Mouse (Mus musculus) neural tube, embryonic 12.5 days (tissue): ENCODE measurements around the gene Kcne4. TPM values are rescaled to one million over a fixed set of nuclear protein-coding genes. Genes with fewer than 3 reads are reported as not detected.
"Not testable (repeated sequence)": the region's sequence is repeated elsewhere in the genome, so short reads cannot be mapped to it uniquely, and the experiment has no call there.

Experiments used
- ATAC-seq: fragments of 200-750 bp; cut with Nextera tagmentation; 2 replicates; pipeline ENCODE4 v1.8.0; 2017; ENCODE audit warnings: low read depth, mild to moderate bottlenecking, moderate TSS enrichment, moderate library complexity; ENCODE audit not compliant: low FRiP score
- H3K27ac ChIP-seq: fragments of 300-500 bp; sonication (generic); 2 replicates; pipeline ENCODE4 v1.5.1; 2016
- H3K27me3 ChIP-seq: fragments of 300-500 bp; sonication (generic); replicated peaks from 2 replicates; pipeline ENCODE4 v1.6.1; 2016; ENCODE audit warnings: mild to moderate bottlenecking
- H3K36me3 ChIP-seq: fragments of 300-500 bp; sonication (generic); 2 replicates; pipeline ENCODE4 v1.6.1; 2016; ENCODE audit warnings: mild to moderate bottlenecking
- H3K4me1 ChIP-seq: fragments of 300-500 bp; sonication (generic); 2 replicates; pipeline ENCODE4 v1.6.1; 2016
- H3K4me2 ChIP-seq: fragments of 300-500 bp; sonication (generic); replicated peaks from 2 replicates; pipeline ENCODE4 v1.6.1; 2016; ENCODE audit warnings: mild to moderate bottlenecking
- H3K4me3 ChIP-seq: fragments of 300-500 bp; sonication (generic); 2 replicates; pipeline ENCODE4 v1.5.1; 2016
- H3K9ac ChIP-seq: fragments of 300-500 bp; sonication (generic); 2 replicates; pipeline ENCODE4 v1.6.1; 2016; ENCODE audit warnings: mild to moderate bottlenecking
- H3K9me3 ChIP-seq: fragments of 300-500 bp; sonication (generic); 2 replicates; pipeline ENCODE4 v1.6.1; 2016; ENCODE audit warnings: mild to moderate bottlenecking
- WGBS: fragments of 180-500 bp; shearing (Covaris S2); methylation state at CpG from one replicate; pipeline ENCODE4 v1.1.7; 2016; 5-methylcytosine and 5-hydroxymethylcytosine counted together
- polyA plus RNA-seq: library from polyadenylated mRNA; unstranded; fragments of >200 nt; fragmentation: Nextera tagmentation; extraction: Ambion mirVana; gene quantifications from 2 replicates; pipeline ENCODE4 v1.2.1, GENCODE M21; 2016

Kcne4 gene
- 5.6 and 6.1 TPM in 2 replicates for polyA plus RNA-seq

DNA sequence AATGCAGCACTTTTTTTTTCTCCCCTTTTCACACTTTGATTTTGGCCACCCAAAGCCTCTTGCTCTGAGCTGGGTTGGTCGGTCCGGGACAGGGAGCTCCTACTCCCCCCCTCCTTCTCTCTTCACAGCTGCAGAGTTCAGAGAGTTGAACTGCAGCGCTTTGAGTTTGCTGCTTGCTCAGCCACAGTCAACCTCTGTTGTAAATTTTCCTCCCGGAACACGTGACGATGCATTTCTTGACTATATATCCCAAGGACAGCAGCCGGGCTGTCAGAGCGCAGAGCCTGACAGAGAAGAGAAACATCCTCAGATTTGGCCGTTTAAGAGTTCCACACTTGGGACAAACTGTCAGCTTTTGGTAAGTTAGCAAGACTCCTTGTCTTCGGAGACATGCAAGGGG lies at the start of gene Kcne4:
Gene Kcne4 (plus strand): TSS at position 120 of the 400 bp plus-strand sequence.
- Histone ChIP-seq H3K9ac (no peak within 1 kb of the TSS), H3K4me1 (peaks cover 6% of the 10 kb centered on the region; the same call in 1 of the 2 replicates), H3K4me3 (no peak within 1 kb of the TSS), H3K4me2 (no peak within 1 kb of the TSS; the same call in 1 of the 2 replicates), H3K27ac (no peak within 1 kb of the TSS), H3K36me3 (no peaks in the 10 kb centered on the region), H3K9me3 (no peaks in the 10 kb centered on the region), H3K27me3 (no peaks in the 10 kb centered on the region)
- no peak for ATAC-seq
- 64% methylated on average over 10 of the region's 10 CpGs for WGBS

GRCm38 (mm10) chr1:78781899-78782298 lies 34.7 kb upstream of the Kcne4 start:
- Histone ChIP-seq H3K9ac (no peak overlapping the region), H3K27ac (no peak overlapping the region), H3K4me2 (no peak overlapping the region), H3K4me1 (no peaks in the 10 kb centered on the region), H3K36me3 (no peaks in the 10 kb centered on the region), H3K9me3 (no peaks in the 10 kb centered on the region), H3K27me3 (no peaks in the 10 kb centered on the region), H3K4me3 (no peak overlapping the region)
- peak; percentile 50 for ATAC-seq
- 60% methylated on average over 5 of the region's 5 CpGs for WGBS

DNA sequence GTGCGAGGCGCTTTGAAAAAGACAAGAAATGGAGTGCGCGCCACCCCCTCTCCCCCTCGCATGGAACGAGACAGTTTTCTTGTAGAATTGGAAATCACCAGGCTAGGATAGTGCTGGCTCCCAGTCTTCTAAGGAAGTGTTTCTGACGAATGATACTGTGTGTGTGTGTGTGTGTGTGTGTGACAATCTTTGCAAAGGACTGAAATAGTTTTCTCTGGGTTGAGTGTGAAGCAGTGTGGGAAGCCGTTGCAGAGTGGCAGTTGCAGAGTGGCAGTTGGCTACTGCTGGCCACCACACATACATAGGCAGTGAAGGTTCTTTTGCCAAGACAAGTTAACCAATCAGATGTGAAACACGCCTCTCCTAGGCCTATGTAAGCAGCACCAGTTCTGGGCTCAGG lies 31.6 kb upstream of the Kcne4 start:
- not testable (repeated sequence) for H3K9ac ChIP-seq, H3K4me1 ChIP-seq, H3K4me2 ChIP-seq, H3K4me3 ChIP-seq, ATAC-seq, H3K36me3 ChIP-seq, H3K27me3 ChIP-seq, H3K9me3 ChIP-seq, H3K27ac ChIP-seq
- 92% methylated on average over 9 of the region's 9 CpGs for WGBS

GRCm38 (mm10) chr1:78789744-78790143 lies 26.8 kb upstream of the Kcne4 start:
- Histone ChIP-seq H3K4me3 (no peak overlapping the region), H3K4me2 (no peak overlapping the region), H3K27ac (no peak overlapping the region), H3K36me3 (no peaks in the 10 kb centered on the region), H3K9me3 (no peaks in the 10 kb centered on the region), H3K4me1 (no peaks in the 10 kb centered on the region), H3K9ac (no peak overlapping the region), H3K27me3 (no peaks in the 10 kb centered on the region)
- ATAC-seq, result no peak
- 42% methylated on average over 1 of the region's 1 CpGs for WGBS

GRCm38 (mm10) chr1:78807428-78807827 lies 9.1 kb upstream of the Kcne4 start:
- Histone ChIP-seq H3K9ac (no peak overlapping the region), H3K36me3 (no peaks in the 10 kb centered on the region), H3K27ac (no peak overlapping the region), H3K4me3 (no peak overlapping the region), H3K9me3 (no peaks in the 10 kb centered on the region), H3K4me2 (no peak overlapping the region), H3K27me3 (no peaks in the 10 kb centered on the region), H3K4me1 (no peaks in the 10 kb centered on the region)
- no peak for ATAC-seq

GRCm38 (mm10) chr1:78809819-78810218 lies 6.7 kb upstream of the Kcne4 start:
- WGBS, result 78% methylated on average over 4 of the region's 4 CpGs
- Histone ChIP-seq H3K4me1 (no peaks in the 10 kb centered on the region), H3K9me3 (no peaks in the 10 kb centered on the region), H3K9ac (no peak overlapping the region), H3K27ac (no peak overlapping the region), H3K36me3 (no peaks in the 10 kb centered on the region), H3K27me3 (no peaks in the 10 kb centered on the region), H3K4me2 (no peak overlapping the region), H3K4me3 (no peak overlapping the region)
- no peak for ATAC-seq

DNA sequence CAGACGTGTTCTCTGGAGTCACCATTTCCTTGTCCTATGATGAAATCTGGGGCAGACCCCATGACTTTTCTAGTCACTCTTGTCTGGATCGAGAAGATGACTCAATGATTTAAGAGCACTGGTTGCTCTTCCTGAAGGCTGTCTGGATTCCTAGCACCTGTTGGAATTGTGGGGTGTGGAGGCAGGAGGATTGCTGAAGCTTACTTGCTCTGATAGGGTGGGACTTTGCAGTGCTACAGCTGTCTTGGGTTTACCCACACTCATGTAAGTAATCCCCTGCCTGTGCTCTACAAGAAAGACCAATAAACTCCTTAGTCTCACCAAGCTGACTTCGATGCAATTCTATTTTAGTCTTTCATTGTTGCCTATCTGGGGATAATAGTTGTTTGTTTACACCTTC lies 5.7 kb upstream of the Kcne4 start:
- Histone ChIP-seq H3K27me3 (no peaks in the 10 kb centered on the region), H3K4me3 (no peak overlapping the region), H3K9me3 (no peaks in the 10 kb centered on the region), H3K4me1 (no peaks in the 10 kb centered on the region), H3K9ac (no peak overlapping the region), H3K4me2 (no peak overlapping the region), H3K36me3 (no peaks in the 10 kb centered on the region), H3K27ac (no peak overlapping the region)
- ATAC-seq, result no peak
- WGBS, result 85% methylated on average over 3 of the region's 3 CpGs

DNA sequence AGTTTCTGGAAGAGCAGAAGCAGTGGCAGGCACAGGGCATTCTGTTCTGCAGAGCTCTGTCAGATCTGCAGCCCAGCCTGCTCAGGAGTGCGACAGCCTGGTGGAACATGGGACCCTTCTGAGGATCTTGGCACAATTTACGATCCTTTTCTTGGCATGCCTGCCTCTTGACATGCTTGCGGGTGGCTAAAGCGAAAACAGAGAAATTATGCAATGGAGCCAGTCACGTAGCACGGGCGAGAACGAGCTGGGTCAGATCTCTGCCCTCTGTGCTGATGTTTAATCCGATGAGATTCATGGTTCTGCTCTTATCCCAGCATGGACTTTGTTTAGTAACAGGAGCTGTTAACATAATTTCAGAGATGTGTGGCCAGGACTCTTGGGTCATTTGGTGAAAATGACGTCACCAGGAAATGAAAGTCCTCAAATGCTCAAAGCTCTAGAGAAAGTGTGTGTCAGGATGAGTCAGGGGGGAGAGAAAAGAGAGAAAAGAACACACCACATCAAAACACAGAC lies 4.5 kb upstream of the Kcne4 start:
- Histone ChIP-seq H3K4me2 (no peak overlapping the region), H3K27me3 (no peaks in the 10 kb centered on the region), H3K4me1 (no peaks in the 10 kb centered on the region), H3K36me3 (no peaks in the 10 kb centered on the region), H3K27ac (no peak overlapping the region), H3K9me3 (no peaks in the 10 kb centered on the region), H3K9ac (no peak overlapping the region), H3K4me3 (no peak overlapping the region)
- no peak for ATAC-seq
- WGBS, result 82% methylated on average over 10 of the region's 10 CpGs

GRCm38 (mm10) chr1:78817756-78818155 lies 1.2 kb downstream of the Kcne4 start:
- H3K27ac ChIP-seq, result no peak overlapping the region
- H3K9ac ChIP-seq, result no peak overlapping the region

DNA sequence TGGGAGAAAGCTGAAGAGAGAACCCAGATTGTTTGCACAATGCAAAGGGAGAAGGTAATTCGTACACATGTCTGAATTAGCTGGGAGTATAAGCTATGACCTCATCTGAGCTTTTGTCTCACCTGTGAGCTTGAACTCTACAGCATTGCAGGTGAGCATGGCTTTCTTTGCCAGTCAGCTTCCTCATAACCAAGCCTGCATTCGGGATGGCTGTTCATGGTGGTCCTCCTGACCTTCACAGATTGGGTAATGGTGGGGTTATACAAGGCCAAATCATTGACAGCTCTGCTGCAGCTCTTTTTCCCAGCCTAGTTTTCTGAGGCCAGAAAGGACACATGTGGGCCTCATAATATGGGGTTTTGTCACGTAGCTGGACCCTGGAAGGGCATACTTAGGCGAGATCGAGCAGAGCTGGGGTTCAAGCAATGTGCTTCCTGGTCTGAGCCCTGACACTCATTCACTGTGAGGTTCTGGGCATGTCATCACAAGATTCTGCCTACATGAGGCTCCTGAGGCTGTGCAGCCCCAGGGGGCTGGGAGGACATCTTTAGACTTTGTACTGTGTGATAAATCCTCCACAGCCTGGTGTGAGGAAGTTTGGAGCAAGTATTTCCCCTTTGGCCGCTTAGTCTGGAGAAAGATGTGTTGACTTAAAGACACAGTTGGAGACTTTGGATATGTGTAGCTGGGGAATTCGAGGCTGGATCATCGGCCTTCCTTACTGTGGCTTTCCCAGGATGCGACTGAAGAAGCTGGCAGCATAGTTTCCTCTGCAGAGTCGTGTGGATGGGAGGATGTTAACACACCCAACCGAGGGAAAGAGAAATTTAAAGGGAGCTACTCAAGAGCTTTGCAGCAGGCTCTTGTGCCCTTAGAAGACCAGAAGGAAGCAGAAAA lies 2.3 kb downstream of the Kcne4 start:
- ATAC-seq, result 0 out of 2 replicates have a peak, but pooled peaks have one; percentile 21
- Histone ChIP-seq H3K4me3 (no peak overlapping the region), H3K36me3 (no peaks in the 10 kb centered on the region), H3K9me3 (no peaks in the 10 kb centered on the region), H3K9ac (no peak overlapping the region), H3K4me2 (no peak overlapping the region), H3K27me3 (no peaks in the 10 kb centered on the region), H3K27ac (no peak overlapping the region), H3K4me1 (peaks cover 6% of the 10 kb centered on the region; the same call in 1 of the 2 replicates)
- 76% methylated on average over 11 of the region's 11 CpGs for WGBS

More at GRCm38 (mm10) chr1:78817756-78818155, 1.2 kb downstream of the Kcne4 start:
- no peaks in the 10 kb centered on the region for H3K27me3 ChIP-seq
- peaks cover 6% of the 10 kb centered on the region; the same call in 1 of the 2 replicates for H3K4me1 ChIP-seq
- no peaks in the 10 kb centered on the region for H3K36me3 ChIP-seq
- no peaks in the 10 kb centered on the region for H3K9me3 ChIP-seq
- no peak overlapping the region for H3K4me3 ChIP-seq
- H3K4me2 ChIP-seq, result no peak overlapping the region; the same call in 1 of the 2 replicates
- 89% methylated on average over 16 of the region's 16 CpGs for WGBS
- ATAC-seq, result no peak

GRCm38 (mm10) chr1:78819592-78819991 lies 3.0 kb downstream of the Kcne4 start:
- peak; percentile 46; the same call in 1 of the 2 replicates for ATAC-seq

DNA sequence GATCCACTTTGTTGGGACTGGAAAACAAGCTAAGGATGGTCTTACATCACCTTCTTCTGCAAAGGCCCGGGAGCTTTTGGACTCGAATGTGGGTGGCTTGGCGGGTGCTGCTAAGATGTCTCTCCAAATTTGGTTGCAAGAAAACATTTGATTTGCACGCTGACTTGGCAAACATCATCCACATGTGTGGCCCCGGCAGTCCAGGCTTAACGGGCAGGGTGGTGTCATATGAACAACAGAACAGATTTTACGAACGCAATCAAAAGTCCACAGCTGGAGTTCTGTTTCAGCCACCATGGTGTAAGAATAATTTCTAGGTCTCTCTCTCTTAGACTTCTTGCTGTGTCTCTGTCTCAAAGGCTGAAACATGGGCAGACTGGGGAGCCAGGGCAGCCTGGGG lies 3.6 kb downstream of the Kcne4 start:
- Histone ChIP-seq H3K4me2 (no peak overlapping the region), H3K4me1 (peaks cover 6% of the 10 kb centered on the region; the same call in 1 of the 2 replicates), H3K27ac (no peak overlapping the region), H3K27me3 (no peaks in the 10 kb centered on the region), H3K9ac (no peak overlapping the region), H3K4me3 (no peak overlapping the region), H3K36me3 (no peaks in the 10 kb centered on the region), H3K9me3 (no peaks in the 10 kb centered on the region)
- ATAC-seq, result no peak
- WGBS, result 69% methylated on average over 8 of the region's 8 CpGs

More at GRCm38 (mm10) chr1:78819592-78819991, 3.0 kb downstream of the Kcne4 start:
- Histone ChIP-seq H3K4me3 (no peak overlapping the region), H3K4me1 (peaks cover 6% of the 10 kb centered on the region; the same call in 1 of the 2 replicates), H3K9me3 (no peaks in the 10 kb centered on the region), H3K27me3 (no peaks in the 10 kb centered on the region), H3K27ac (no peak overlapping the region), H3K4me2 (no peak overlapping the region), H3K36me3 (no peaks in the 10 kb centered on the region), H3K9ac (no peak overlapping the region)
- 42% methylated on average over 7 of the region's 7 CpGs for WGBS
